Mouse (Mus musculus): ENCODE measurements around the gene Ninl.

GRCm38 (mm10) chr2:150999021-150999420 is 40.2 kb downstream of the Ninl start:
- no peak for TF ChIP-seq POLR2A (IDR thresholded peaks at IDR 0.05; ENCODE audit: borderline replicate concordance, control insufficient read depth, low read depth, low read length)
- TF ChIP-seq CTCF (IDR thresholded peaks at IDR 0.05; ENCODE audit: control insufficient read depth, insufficient read depth, low read length): no peak

Measured in bone marrow, adult 2 months (tissue).